Mouse (Mus musculus) ovary, adult 18-20 months (tissue): Measurements from ENCODE around the gene Gm13043.
"Not testable (repeated sequence)": the region's sequence is repeated elsewhere in the genome, so short reads cannot be mapped to it uniquely, and the experiment has no call there.

ENCODE experiments used
- DNase-seq: peaks from one replicate; pipeline ENCODE4 v3.0.0; 2022; ENCODE audit warnings: low spot score, mixed read lengths

Gm13043 gene

DNA sequence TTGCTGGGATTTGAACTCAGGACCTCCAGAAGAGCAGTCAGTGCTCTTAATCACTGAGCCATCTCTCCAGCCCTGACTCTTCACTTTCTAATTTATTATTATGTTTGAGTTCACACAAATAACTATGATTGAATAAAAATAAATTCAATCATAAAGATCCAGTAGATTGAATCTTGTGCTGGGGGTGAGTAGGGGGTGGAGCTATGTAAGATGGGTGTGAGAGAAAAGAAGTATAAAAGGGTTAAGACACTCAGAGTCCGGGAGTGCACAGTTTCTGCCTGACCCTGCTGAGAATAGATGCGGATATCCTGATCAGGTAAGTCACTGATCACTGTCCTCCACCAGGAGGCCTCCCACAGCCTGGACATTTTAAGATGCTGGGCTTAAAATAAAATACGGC lies at the start of gene Gm13043:
Gene Gm13043 (plus strand): TSS at position 301 of the 400 bp plus-strand sequence.
- no peak for DNase-seq

DNA sequence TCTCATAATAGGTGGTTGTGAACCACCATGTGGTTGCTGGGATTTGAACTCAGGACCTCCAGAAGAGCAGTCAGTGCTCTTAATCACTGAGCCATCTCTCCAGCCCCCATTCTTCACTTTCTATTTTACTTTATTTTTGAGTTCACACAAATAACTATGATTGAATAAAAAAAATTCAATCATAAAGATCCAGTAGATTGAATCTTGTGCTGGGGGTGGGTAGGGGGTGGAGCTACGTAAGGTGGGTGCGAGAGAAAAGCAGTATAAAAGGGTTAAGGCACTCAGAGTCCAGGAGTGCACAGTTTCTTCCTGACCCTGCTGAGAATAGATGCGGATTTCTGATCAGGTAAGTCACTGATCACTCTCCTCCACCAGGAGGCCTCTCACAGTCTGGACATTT lies 24.5 kb downstream of the Gm13043 start, which contains the start of gene Gm13040:
Gene Gm13040 (plus strand): TSS at position 301 of the 400 bp plus-strand sequence.
- not testable (repeated sequence) for DNase-seq

DNA sequence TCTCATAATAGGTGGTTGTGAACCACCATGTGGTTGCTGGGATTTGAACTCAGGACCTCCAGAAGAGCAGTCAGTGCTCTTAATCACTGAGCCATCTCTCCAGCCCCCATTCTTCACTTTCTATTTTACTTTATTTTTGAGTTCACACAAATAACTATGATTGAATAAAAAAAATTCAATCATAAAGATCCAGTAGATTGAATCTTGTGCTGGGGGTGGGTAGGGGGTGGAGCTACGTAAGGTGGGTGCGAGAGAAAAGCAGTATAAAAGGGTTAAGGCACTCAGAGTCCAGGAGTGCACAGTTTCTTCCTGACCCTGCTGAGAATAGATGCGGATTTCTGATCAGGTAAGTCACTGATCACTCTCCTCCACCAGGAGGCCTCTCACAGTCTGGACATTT lies 40.3 kb downstream of the Gm13043 start, which contains the start of the genes BC080695 and Gm13057:
Gene BC080695 (plus strand): TSS at position 301 of the 400 bp plus-strand sequence.
Gene Gm13057 (plus strand): TSS at position 310 of the 400 bp plus-strand sequence.
- not testable (repeated sequence) for DNase-seq
